Mouse (Mus musculus) layer of hippocampus, postnatal 14 days (tissue): ENCODE data around the gene Rmdn2. TPM values are rescaled to one million over a fixed set of nuclear protein-coding genes. Genes with fewer than 3 reads are reported as not detected.

ENCODE experiments used
- DNase-seq, 2 experiments: peaks; one replicate each; pipeline ENCODE4 v3.0.0; 2021 to 2022; ENCODE audit warnings: low spot score in 2 of 2, mixed read lengths in 1 of 2
- total RNA-seq, 2 experiments: library from RNA; stranded (reverse); gene quantifications; 2 replicates each; pipeline ENCODE4 v1.2.3; 2021

Gene Rmdn2
- total RNA-seq, 2 experiments from 2014 or later = 9.0 to 10.9 TPM

- DNase-seq = peak; percentile 42 to 68
Observed at GRCm38 (mm10) chr17:79614691-79615588, 3.3 kb downstream of the Rmdn2 start.

- DNase-seq = no peak
Observed at GRCm38 (mm10) chr17:79615897-79616296, 4.2 kb downstream of the Rmdn2 start.

- DNase-seq = no peak
Observed at GRCm38 (mm10) chr17:79616621-79617020, 5.0 kb downstream of the Rmdn2 start.

GRCm38 (mm10) chr17:79618455-79618854 is 6.8 kb downstream of the Rmdn2 start:
- no peak for DNase-seq

GRCm38 (mm10) chr17:79618984-79619383 is 7.3 kb downstream of the Rmdn2 start:
- DNase-seq = no peak

- DNase-seq = no peak
Observed at GRCm38 (mm10) chr17:79622050-79622449, 10.4 kb downstream of the Rmdn2 start.

GRCm38 (mm10) chr17:79622574-79622973 is 10.9 kb downstream of the Rmdn2 start:
- no peak for DNase-seq

- DNase-seq = no peak
Observed at GRCm38 (mm10) chr17:79623841-79624240, 12.2 kb downstream of the Rmdn2 start.

GRCm38 (mm10) chr17:79626241-79626816 is 14.7 kb downstream of the Rmdn2 start:
- no peak for DNase-seq

GRCm38 (mm10) chr17:79649893-79650292 is 38.2 kb downstream of the Rmdn2 start:
- no peak for DNase-seq

- no peak for DNase-seq
Observed at GRCm38 (mm10) chr17:79650297-79650696, 38.6 kb downstream of the Rmdn2 start.

- no peak for DNase-seq
Observed at GRCm38 (mm10) chr17:79653171-79653570, 41.5 kb downstream of the Rmdn2 start.

GRCm38 (mm10) chr17:79654187-79654586 is 42.5 kb downstream of the Rmdn2 start:
- no peak for DNase-seq

- DNase-seq = no peak
Observed at GRCm38 (mm10) chr17:79657785-79658184, 46.1 kb downstream of the Rmdn2 start.

- DNase-seq = no peak
Observed at GRCm38 (mm10) chr17:79658452-79658851, 46.8 kb downstream of the Rmdn2 start.

GRCm38 (mm10) chr17:79658863-79659262 is 47.2 kb downstream of the Rmdn2 start:
- no peak for DNase-seq

GRCm38 (mm10) chr17:79661387-79661786 is 49.7 kb downstream of the Rmdn2 start:
- DNase-seq = peak; percentile 69 to 71

GRCm38 (mm10) chr17:79661848-79662247 is 50.2 kb downstream of the Rmdn2 start:
- no peak for DNase-seq

GRCm38 (mm10) chr17:79663393-79664105 is 51.9 kb downstream of the Rmdn2 start:
- peak in 1 of 2 experiments; percentile 67 for DNase-seq

- no peak for DNase-seq
Observed at GRCm38 (mm10) chr17:79664106-79664417, 52.4 kb downstream of the Rmdn2 start.

- DNase-seq = no peak
Observed at GRCm38 (mm10) chr17:79670837-79671236, 59.2 kb downstream of the Rmdn2 start.

- no peak for DNase-seq
Observed at GRCm38 (mm10) chr17:79695106-79695505, 83.4 kb downstream of the Rmdn2 start.
